Mouse (Mus musculus) bone marrow macrophage, adult 2 months (primary cell): ENCODE measurements around the gene Ptar1. TPM values are rescaled to one million over a fixed set of nuclear protein-coding genes. Genes with fewer than 3 reads are reported as not detected.

ENCODE experiments used
- H3K27ac ChIP-seq: 2 replicates; pipeline ENCODE4 v1.5.1; 2012; ENCODE audit warnings: low read depth, low read length; ENCODE audit not compliant: insufficient read depth
- H3K4me1 ChIP-seq: 2 replicates; pipeline ENCODE4 v1.6.1; 2012; ENCODE audit warnings: low read length; ENCODE audit not compliant: control insufficient read depth, insufficient read depth
- H3K4me3 ChIP-seq: 2 replicates; pipeline ENCODE4 v1.5.1; 2012; ENCODE audit warnings: mild to moderate bottlenecking, low read length, moderate library complexity; ENCODE audit not compliant: insufficient read depth
- CTCF ChIP-seq: IDR thresholded peaks from 2 replicates; pipeline ENCODE4 v1.5.1; 2012; ENCODE audit warnings: low read depth, mild to moderate bottlenecking, low read length, moderate library complexity
- POLR2A ChIP-seq: IDR thresholded peaks from 2 replicates; pipeline ENCODE4 v1.6.1; 2012; ENCODE audit warnings: mild to moderate bottlenecking, low read depth, low read length, borderline replicate concordance
- polyA plus RNA-seq: library from polyadenylated mRNA; stranded (reverse); fragments of >200 nt; gene quantifications from 2 replicates; pipeline ENCODE4 v1.2.4, GENCODE M21; 2012; ENCODE audit not compliant: missing spikeins, insufficient read depth, insufficient read length

Gene Ptar1
- polyA plus RNA-seq, 1 experiment, result 4.8 TPM

DNA sequence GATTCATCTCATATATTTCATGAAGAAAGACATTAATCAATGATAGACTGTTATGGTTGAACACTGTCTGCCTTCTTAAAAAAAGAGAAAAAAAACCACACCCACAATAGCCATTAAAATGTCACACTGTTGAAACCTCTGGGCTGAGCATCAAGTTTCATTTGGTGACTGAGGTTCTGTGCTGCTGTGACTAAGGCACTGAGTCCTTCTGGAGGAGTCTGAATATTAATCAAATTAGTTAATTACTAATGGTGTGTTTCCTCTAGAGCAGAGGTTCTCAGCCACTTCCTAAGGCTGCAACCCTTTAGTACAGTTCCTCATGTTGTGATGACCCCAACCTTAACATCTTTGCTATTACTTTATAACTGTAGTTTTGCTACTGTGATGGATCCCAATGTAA lies 91.9 kb downstream of the Ptar1 start:
- no peak overlapping the region for H3K4me3 ChIP-seq
- no peak overlapping the region for H3K27ac ChIP-seq
- no peaks in the 10 kb centered on the region; the same call in 1 of the 2 replicates for H3K4me1 ChIP-seq
- TF ChIP-seq POLR2A (no peak), CTCF (no peak)

DNA sequence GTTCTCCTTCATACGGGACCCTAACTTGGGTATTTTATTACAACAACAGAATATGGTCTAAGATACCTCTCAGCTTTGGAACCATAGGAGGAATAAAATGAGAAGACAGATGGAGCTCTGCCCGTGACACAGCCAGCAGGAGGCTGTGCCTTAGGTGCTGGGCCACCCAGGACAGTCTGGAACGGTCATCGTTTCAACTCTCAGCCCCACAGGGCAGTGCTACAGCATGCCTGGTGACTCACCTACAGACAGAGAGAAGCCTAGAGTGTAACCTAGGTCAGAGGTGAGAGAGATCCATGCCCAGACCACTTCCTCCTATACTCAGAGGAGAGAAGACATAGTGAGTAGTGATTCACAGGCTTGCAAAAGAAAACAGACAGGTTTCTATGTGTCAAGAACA lies 92.9 kb downstream of the Ptar1 start:
- Histone ChIP-seq H3K4me3 (no peak overlapping the region), H3K4me1 (no peaks in the 10 kb centered on the region; the same call in 1 of the 2 replicates), H3K27ac (no peak overlapping the region)
- TF ChIP-seq CTCF, result no peak
- TF ChIP-seq POLR2A, result no peak

Other genes starting within 250 kb of the Ptar1 start
- 3.4 and 3.8 TPM in 2 replicates for gene Mamdc2, start 239.0 kb upstream of the Ptar1 start, polyA plus RNA-seq
- gene 1700028P14Rik, start 34.6 kb upstream of the Ptar1 start, polyA plus RNA-seq, result not detected in 2 replicates
- 9.3 and 11.8 TPM in 2 replicates for gene Apba1, start 71.5 kb downstream of the Ptar1 start, polyA plus RNA-seq